Mouse (Mus musculus) forebrain, embryonic 10.5 days (tissue): ENCODE results near the gene Hnrnpc. TPM values are rescaled to one million over a fixed set of nuclear protein-coding genes. Genes with fewer than 3 reads are reported as not detected.
"Not testable (repeated sequence)": the region's sequence is repeated elsewhere in the genome, so short reads cannot be mapped to it uniquely, and the experiment has no call there.

Source experiments
- DNase-seq: peaks from one replicate; pipeline ENCODE4 v3.0.0-alpha.2; 2017; ENCODE audit warnings: low spot score; ENCODE audit errors: extremely low spot score
- H3K27ac ChIP-seq: fragments of 300-500 bp; sonication (generic); 2 replicates; pipeline ENCODE4 v1.5.1; 2016; ENCODE audit warnings: mild to moderate bottlenecking
- H3K27me3 ChIP-seq: fragments of 300-500 bp; sonication (generic); 2 replicates; pipeline ENCODE4 v1.6.1; 2016; ENCODE audit warnings: mild to moderate bottlenecking; ENCODE audit not compliant: poor library complexity, severe bottlenecking
- H3K36me3 ChIP-seq: fragments of 300-500 bp; sonication (generic); replicated peaks from 2 replicates; pipeline ENCODE4 v1.6.1; 2016; ENCODE audit warnings: mild to moderate bottlenecking, moderate library complexity
- H3K4me1 ChIP-seq: fragments of 300-500 bp; sonication (generic); 2 replicates; pipeline ENCODE4 v1.6.1; 2016
- H3K4me3 ChIP-seq: fragments of 300-500 bp; sonication (generic); 2 replicates; pipeline ENCODE4 v1.5.1; 2016; ENCODE audit warnings: mild to moderate bottlenecking, moderate library complexity
- H3K9me3 ChIP-seq: fragments of 300-500 bp; sonication (generic); 2 replicates; pipeline ENCODE4 v1.6.1; 2016; ENCODE audit warnings: mild to moderate bottlenecking, moderate library complexity
- WGBS: fragments of 180-500 bp; shearing (Covaris S2); methylation state at CpG from one replicate; pipeline ENCODE4 v1.1.7; 2016; 5-methylcytosine and 5-hydroxymethylcytosine counted together
- polyA plus RNA-seq: library from polyadenylated mRNA; unstranded; fragments of >200 nt; fragmentation: Nextera tagmentation; extraction: Ambion mirVana; gene quantifications from 2 replicates; pipeline ENCODE4 v1.2.1, GENCODE M21; 2016

The Hnrnpc gene
- polyA plus RNA-seq, 1 experiment from 2014 or later: 894 TPM

DNA sequence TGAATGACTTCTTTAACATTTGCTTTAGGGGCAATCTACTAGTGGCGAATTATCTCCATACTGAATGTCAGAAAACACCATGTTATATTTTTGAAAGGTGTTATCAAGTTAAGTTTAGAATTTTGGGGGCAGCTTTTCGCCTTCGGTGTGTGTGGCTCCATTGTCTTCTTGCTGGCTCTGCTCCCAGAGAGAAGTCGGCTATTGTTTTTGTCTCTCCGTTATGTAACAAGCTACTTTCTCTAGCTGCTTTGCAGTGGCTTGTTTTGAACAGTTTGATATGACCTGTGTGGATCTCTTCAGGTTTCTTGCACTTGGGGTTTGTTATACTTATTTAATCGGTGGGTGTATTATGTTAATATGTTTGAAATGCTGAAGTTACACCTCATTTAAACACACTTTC lies 60.4 kb downstream of the Hnrnpc start:
- Histone ChIP-seq H3K36me3 (no peaks in the 10 kb centered on the region), H3K4me1 (peaks cover 16% of the 10 kb centered on the region), H3K9me3 (no peaks in the 10 kb centered on the region), H3K27ac (no peak overlapping the region), H3K4me3 (no peak overlapping the region), H3K27me3 (no peaks in the 10 kb centered on the region)
- DNase-seq: no peak
- 76% methylated on average over 6 of the region's 6 CpGs for WGBS

DNA sequence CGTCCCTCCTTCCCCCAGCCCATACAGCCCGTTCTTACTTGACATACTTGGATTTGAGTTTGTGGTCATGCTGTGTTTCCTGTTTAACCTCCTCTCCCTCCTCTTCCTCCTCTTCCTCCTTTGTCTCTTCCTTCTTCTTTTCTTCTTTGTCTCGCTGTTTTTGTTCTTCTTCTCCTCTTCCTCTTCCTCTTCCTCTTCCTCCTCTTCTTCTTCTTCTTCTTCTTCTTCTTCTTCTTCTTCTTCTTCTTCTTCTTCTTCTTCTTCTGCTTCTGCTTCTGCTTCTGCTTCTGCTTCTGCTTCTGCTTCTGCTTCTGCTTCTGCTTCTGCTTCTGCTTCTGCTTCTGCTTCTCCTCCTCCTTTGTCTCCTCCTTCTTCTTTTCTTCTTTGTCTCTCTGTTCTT lies 61.5 kb downstream of the Hnrnpc start, which contains the start of gene Olfr221:
Olfr221 (minus strand) TSS at position 101 of the 400 bp plus-strand sequence.
- not testable (repeated sequence) for DNase-seq, H3K36me3 ChIP-seq, H3K9me3 ChIP-seq, H3K27ac ChIP-seq, H3K27me3 ChIP-seq, H3K4me3 ChIP-seq
- 74% methylated on average over 3 of the region's 3 CpGs for WGBS
- peaks cover 16% of the 10 kb centered on the region for H3K4me1 ChIP-seq

DNA sequence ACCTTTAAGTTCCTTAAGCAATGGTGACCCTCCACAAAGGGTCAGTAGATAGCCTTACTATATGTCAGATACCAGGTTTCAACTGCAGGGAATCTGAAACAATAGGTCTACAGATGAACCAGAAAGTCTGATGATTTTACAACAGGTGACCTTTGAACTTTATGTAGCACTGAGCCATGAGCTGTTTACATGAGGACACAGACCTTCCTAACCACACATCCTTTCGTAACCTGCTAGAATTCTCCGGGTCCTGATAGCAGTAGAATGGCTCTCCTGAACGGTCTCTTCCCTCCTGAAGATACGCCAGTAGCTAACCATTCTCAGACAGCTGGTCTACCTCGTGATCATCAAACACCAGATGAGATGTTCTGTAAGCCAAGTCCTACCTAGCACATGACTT lies 64.5 kb downstream of the Hnrnpc start:
- Histone ChIP-seq H3K27me3 (no peaks in the 10 kb centered on the region), H3K4me1 (no peaks in the 10 kb centered on the region), H3K36me3 (no peaks in the 10 kb centered on the region), H3K27ac (no peak overlapping the region), H3K4me3 (no peak overlapping the region), H3K9me3 (no peaks in the 10 kb centered on the region)
- WGBS: 91% methylated on average over 5 of the region's 5 CpGs
- DNase-seq: no peak

DNA sequence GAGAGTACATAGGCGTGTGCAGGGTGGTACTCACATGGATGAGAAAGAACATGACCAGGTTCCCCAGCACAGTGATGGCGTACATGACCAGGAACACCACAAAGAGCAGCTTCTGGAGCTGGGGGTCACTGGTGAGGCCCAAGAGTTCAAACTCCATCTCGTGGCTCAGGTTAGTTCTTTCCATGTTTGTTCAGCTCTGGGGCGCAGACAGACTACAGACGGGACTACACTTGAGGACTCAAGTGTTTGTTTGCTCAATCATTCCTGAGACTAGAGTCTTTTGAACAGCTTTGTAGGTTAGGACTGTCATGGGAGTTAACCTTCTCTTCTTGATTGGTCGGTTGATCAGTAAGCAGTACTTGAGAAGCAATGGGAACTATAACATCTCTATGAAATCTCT lies 67.9 kb downstream of the Hnrnpc start:
- Histone ChIP-seq H3K27ac (no peak overlapping the region), H3K27me3 (no peaks in the 10 kb centered on the region), H3K4me3 (no peak overlapping the region), H3K9me3 (no peaks in the 10 kb centered on the region), H3K36me3 (no peaks in the 10 kb centered on the region), H3K4me1 (no peaks in the 10 kb centered on the region)
- DNase-seq: no peak
- WGBS: 91% methylated on average over 6 of the region's 6 CpGs

DNA sequence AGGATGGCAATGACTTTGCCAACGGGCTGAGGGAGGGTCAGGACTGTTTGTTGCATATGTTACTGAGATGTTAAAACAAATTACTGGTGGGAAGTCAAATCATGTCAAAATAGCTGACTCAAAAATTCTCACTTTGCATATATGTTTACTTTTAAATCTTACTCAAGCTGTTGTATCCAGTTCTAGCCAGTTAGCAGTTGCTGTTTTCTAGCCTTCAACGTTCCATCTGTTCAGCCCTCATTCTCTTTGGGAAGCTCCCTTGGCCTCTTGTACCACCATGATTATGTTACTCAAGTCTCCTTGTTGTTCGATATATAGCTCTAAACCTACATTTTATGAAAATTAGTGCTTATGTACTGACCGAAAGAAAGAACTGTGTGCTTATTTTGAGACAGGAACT lies 77.5 kb downstream of the Hnrnpc start:
- no peaks in the 10 kb centered on the region for H3K36me3 ChIP-seq
- H3K4me1 ChIP-seq: peaks cover 26% of the 10 kb centered on the region
- no peaks in the 10 kb centered on the region for H3K9me3 ChIP-seq
- 92% methylated on average over 4 of the region's 4 CpGs for WGBS
- H3K27me3 ChIP-seq: no peaks in the 10 kb centered on the region
- no peak overlapping the region for H3K4me3 ChIP-seq
- no peak overlapping the region for H3K27ac ChIP-seq
- DNase-seq: no peak

DNA sequence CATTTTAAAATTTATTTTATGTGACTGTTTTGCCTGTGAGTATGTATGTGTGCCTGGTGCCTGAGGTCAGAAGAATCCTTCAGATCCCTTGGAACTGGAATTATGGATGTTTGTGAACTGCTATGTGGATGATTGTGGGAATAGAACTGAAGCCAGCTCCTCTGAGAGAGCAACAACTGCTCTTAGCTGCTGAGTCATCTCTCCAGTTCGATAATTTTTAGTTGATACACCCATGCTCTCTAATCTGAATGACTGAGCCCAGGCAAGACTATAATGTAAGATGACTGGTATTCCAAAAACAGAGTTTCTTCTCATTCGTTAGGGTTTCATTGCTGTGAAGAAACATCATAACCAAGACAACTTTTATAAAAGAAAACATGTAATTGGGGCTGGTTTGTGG lies 79.7 kb downstream of the Hnrnpc start:
- 90% methylated on average over 2 of the region's 2 CpGs for WGBS
- no peaks in the 10 kb centered on the region for H3K9me3 ChIP-seq

More for the DNA sequence above, 79.7 kb downstream of the Hnrnpc start:
- DNase-seq: no peak
- peaks cover 47% of the 10 kb centered on the region for H3K4me1 ChIP-seq
- H3K36me3 ChIP-seq: no peaks in the 10 kb centered on the region
- H3K27me3 ChIP-seq: no peaks in the 10 kb centered on the region
- no peak overlapping the region for H3K27ac ChIP-seq
- H3K4me3 ChIP-seq: no peak overlapping the region

Other genes with a start within 250 kb of the Hnrnpc start
- 43.3 and 59.9 TPM in 2 replicates for gene Mettl17, start 219.2 kb downstream of the Hnrnpc start, polyA plus RNA-seq
- gene Slc39a2, start 211.1 kb downstream of the Hnrnpc start, polyA plus RNA-seq: 0.50 and 0.77 TPM in 2 replicates
- gene Ndrg2, start 189.9 kb downstream of the Hnrnpc start, polyA plus RNA-seq: 9.0 and 9.1 TPM in 2 replicates
- gene Tppp2, start 185.6 kb downstream of the Hnrnpc start, polyA plus RNA-seq: not detected in 2 replicates
- gene Rnase13, start 181.3 kb downstream of the Hnrnpc start, polyA plus RNA-seq: not detected in 2 replicates
- 97.5 and 102 TPM in 2 replicates for gene Arhgef40, start 119.3 kb downstream of the Hnrnpc start, polyA plus RNA-seq
- 0.63 and 0.96 TPM in 2 replicates for gene Tmem253, start 88.4 kb downstream of the Hnrnpc start, polyA plus RNA-seq
- gene Zfp219, start 83.3 kb downstream of the Hnrnpc start, polyA plus RNA-seq: 85.4 and 87.6 TPM in 2 replicates
- not detected in 2 replicates for gene Olfr221, start 61.6 kb downstream of the Hnrnpc start, polyA plus RNA-seq
- 130 and 134 TPM in 2 replicates for gene Rpgrip1, start 6.7 kb upstream of the Hnrnpc start, polyA plus RNA-seq
- gene Supt16, start 93.4 kb upstream of the Hnrnpc start, polyA plus RNA-seq: 99.4 and 104 TPM in 2 replicates
- gene Chd8, start 153.8 kb upstream of the Hnrnpc start, polyA plus RNA-seq: 46.5 and 46.7 TPM in 2 replicates
- 53.4 and 56.6 TPM in 2 replicates for gene Tox4, start 175.1 kb upstream of the Hnrnpc start, polyA plus RNA-seq
- 22.5 and 24.0 TPM in 2 replicates for gene Rab2b, start 175.5 kb upstream of the Hnrnpc start, polyA plus RNA-seq
- gene Mettl3, start 201.1 kb upstream of the Hnrnpc start, polyA plus RNA-seq: 64.4 and 69.9 TPM in 2 replicates
- gene Sall2, start 224.7 kb upstream of the Hnrnpc start, polyA plus RNA-seq: 73.2 and 82.1 TPM in 2 replicates